Comparison of ENCODE assay signal across 11 mouse cellular contexts in the genomic region with DNA sequence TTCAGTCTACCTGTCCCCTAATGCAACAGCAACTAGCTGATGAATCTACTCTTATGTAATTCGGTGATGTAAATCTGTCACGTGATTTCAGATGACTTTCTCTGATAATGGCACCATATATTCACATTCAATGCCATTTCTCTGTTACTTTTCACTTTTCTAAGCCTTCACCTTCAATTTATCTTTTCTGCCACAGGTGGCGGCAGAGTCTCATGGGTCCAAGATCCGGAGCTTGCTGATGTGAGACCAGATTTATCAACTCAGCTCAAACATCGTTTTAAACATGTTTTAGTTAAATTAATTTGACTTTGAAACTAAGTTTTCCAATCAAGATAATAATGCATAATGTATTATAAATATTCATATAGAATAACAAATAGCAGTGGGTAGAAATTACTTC.
DNase-seq lines count a peak whose midpoint lies in the region.
"Had no signal": no experiment of that assay in that cellular context is flagged by ENCODE, and none has a peak within 500 bp of the region (broad histone marks: within the 10 kb centered on the region; RNA-seq: fewer than 3 reads in every experiment).

No protein-coding gene starts in this region.

- peak; percentile 48 to 51 for DNase-seq in cerebellum, postnatal 10 days
- no peak for DNase-seq in cerebellum, postnatal 4 days (ENCODE audit: low spot score in 2 of 2)
- peak; percentile 9 to 23 for DNase-seq in left cerebral cortex, postnatal 10 days (ENCODE audit: extremely low spot score in 1 of 2, low spot score in 2 of 2)
- no peak for DNase-seq in left cerebral cortex, postnatal 36 days (ENCODE audit: low spot score in 2 of 2)
- peak; percentile 20 for DNase-seq in embryo, embryonic 11 days
- DNase-seq in right cerebral cortex, postnatal 4 days, result peak; percentile 26
- no peak for DNase-seq in thymus, postnatal 36 days
- DNase-seq in gastrocnemius, postnatal 36 days, result no peak
- DNase-seq: gastrocnemius, postnatal 25 days; lung, postnatal 10 days; thymus, postnatal 14 days had no signal

- intact Hi-C loops in left cerebral cortex, postnatal 10 days (cut with DNase I), result no loop called here
- intact Hi-C loops in left cerebral cortex, postnatal 36 days (cut with DNase I), result no loop called here
- intact Hi-C loops in gastrocnemius, postnatal 36 days (cut with DNase I), result no loop called here

Comparison
In these comparisons a context has a peak if more than half of its experiments do, and no peak if none do; other contexts are left out.
1. DNase-seq: peak in cerebellum, postnatal 10 days (2 of 2), left cerebral cortex, postnatal 10 days (2 of 2), embryo, embryonic 11 days (single experiment) and right cerebral cortex, postnatal 4 days (single experiment); none in cerebellum, postnatal 4 days (0 of 2), left cerebral cortex, postnatal 36 days (0 of 2), thymus, postnatal 36 days (0 of 2) and gastrocnemius, postnatal 36 days (0 of 2).